ENCODE assay signal across 8 mouse cellular contexts in genomic region chr17:84187264-84187663, GRCm38 (mm10). TPM values are rescaled to one million over a fixed set of nuclear protein-coding genes. Genes with fewer than 3 reads are reported as not detected.
DNase-seq lines count a peak whose midpoint lies in the region; ATAC-seq and TF ChIP-seq lines count a peak whose summit lies in the region.
"Not testable (repeated sequence)": the region's sequence is repeated elsewhere in the genome, so short reads cannot be mapped to it uniquely, and the experiment has no call there.

No protein-coding gene starts in this region.

- under 1% methylated on average over 15 of the region's 37 CpGs for WGBS in embryonic facial prominence, embryonic 13.5 days
- 0% methylated on average over 9 of the region's 37 CpGs for WGBS in hindbrain, embryonic 12.5 days
- 0% methylated on average over 9 of the region's 37 CpGs for WGBS in kidney, postnatal 0 days
- WGBS in liver, embryonic 16.5 days (ENCODE audit: insufficient replicate concordance) = 0% methylated on average over 8 of the region's 37 CpGs
- 1% methylated on average over 14 of the region's 37 CpGs for WGBS in midbrain, embryonic 13.5 days
- 2% methylated on average over 11 of the region's 37 CpGs for WGBS in spleen, adult 2 months

- peak overlapping the region; percentile 79 for H3K9ac ChIP-seq in ES-Bruce4 (ENCODE audit: low read depth, poor library complexity, severe bottlenecking)
- H3K9ac ChIP-seq in embryonic facial prominence, embryonic 13.5 days = peak overlapping the region; percentile 99
- H3K9ac ChIP-seq in hindbrain, embryonic 12.5 days = peak overlapping the region; percentile 89
- peak overlapping the region; percentile 96 for H3K9ac ChIP-seq in kidney, postnatal 0 days (ENCODE audit: low read depth, low read length)
- peak overlapping the region; percentile 90 for H3K9ac ChIP-seq in liver, embryonic 16.5 days (ENCODE audit: low read depth, low read length)
- peak overlapping the region; percentile 79 for H3K9ac ChIP-seq in midbrain, embryonic 13.5 days (replicated peaks)

- peak overlapping the region; percentile 99 for H3K4me3 ChIP-seq in ES-Bruce4 (ENCODE audit: low read depth, low read length)
- H3K4me3 ChIP-seq in embryonic facial prominence, embryonic 13.5 days = peak overlapping the region; percentile 87
- H3K4me3 ChIP-seq in hindbrain, embryonic 12.5 days = peak overlapping the region; percentile 68
- H3K4me3 ChIP-seq in kidney, postnatal 0 days (replicated peaks; ENCODE audit: low read depth, low read length) = peak overlapping the region; percentile 88
- peak overlapping the region; percentile 82 for H3K4me3 ChIP-seq in liver, embryonic 16.5 days (ENCODE audit: low read depth, low read length)
- peak overlapping the region; percentile 65 for H3K4me3 ChIP-seq in midbrain, embryonic 13.5 days (replicated peaks)
- peak overlapping the region; percentile 95 for H3K4me3 ChIP-seq in spleen, adult 2 months (ENCODE audit: extremely low read depth, insufficient read depth, insufficient read length)

- not testable (repeated sequence) for H3K36me3 ChIP-seq in ES-Bruce4 (ENCODE audit: control insufficient read depth, insufficient read depth, low read length, poor library complexity, severe bottlenecking); liver, embryonic 16.5 days (ENCODE audit: control insufficient read depth, insufficient read depth); midbrain, embryonic 13.5 days
- peaks cover 21% of the 10 kb centered on the region for H3K36me3 ChIP-seq in embryonic facial prominence, embryonic 13.5 days
- H3K36me3 ChIP-seq in hindbrain, embryonic 12.5 days = peaks cover 12% of the 10 kb centered on the region; the same call in 1 of the 2 replicates
- peaks cover 16% of the 10 kb centered on the region for H3K36me3 ChIP-seq in kidney, postnatal 0 days (ENCODE audit: insufficient read depth, low read length)
- H3K36me3 ChIP-seq in spleen, adult 2 months (ENCODE audit: control insufficient read depth, insufficient read depth, low read length) = peaks cover 25% of the 10 kb centered on the region

- peak; percentile 1 for ATAC-seq in embryonic facial prominence, embryonic 13.5 days (ENCODE audit: insufficient number of reproducible peaks, insufficient read depth, low FRiP score, low TSS enrichment, low read depth)
- ATAC-seq in frontal cortex, adult (ENCODE audit: low TSS enrichment) = peak; percentile 11; the same call in 1 of the 2 replicates
- peak; percentile 14 for ATAC-seq in hindbrain, embryonic 12.5 days (ENCODE audit: low FRiP score)
- peak; percentile 22 for ATAC-seq in kidney, postnatal 0 days (replicated peaks; ENCODE audit: low FRiP score, low read depth)
- ATAC-seq in liver, embryonic 16.5 days (ENCODE audit: low read depth) = peak; percentile 14
- peak; percentile 5; the same call in 1 of the 2 replicates for ATAC-seq in midbrain, embryonic 13.5 days

- not testable (repeated sequence) for TF ChIP-seq CTCF in ES-Bruce4 (IDR thresholded peaks at IDR 0.05; ENCODE audit: low read depth, low read length); kidney, postnatal 0 days (IDR thresholded peaks at IDR 0.05; ENCODE audit: low read depth); spleen, adult 2 months (IDR thresholded peaks at IDR 0.05; ENCODE audit: extremely low read depth, insufficient read depth, insufficient read length, insufficient replicate concordance)

- not testable (repeated sequence) for TF ChIP-seq POLR2A in ES-Bruce4 (IDR thresholded peaks at IDR 0.05; ENCODE audit: insufficient read depth, low read length); spleen, adult 2 months (IDR thresholded peaks at IDR 0.05; ENCODE audit: low read depth, low read length)

- H3K27ac ChIP-seq in ES-Bruce4 (ENCODE audit: insufficient read depth, low read length) = peak overlapping the region; percentile 80
- H3K27ac ChIP-seq in embryonic facial prominence, embryonic 13.5 days = peak overlapping the region; percentile 99
- H3K27ac ChIP-seq in hindbrain, embryonic 12.5 days = peak overlapping the region; percentile 90
- H3K27ac ChIP-seq in kidney, postnatal 0 days = peak overlapping the region; percentile 99
- H3K27ac ChIP-seq in liver, embryonic 16.5 days (ENCODE audit: low read length) = peak overlapping the region; percentile 96
- peak overlapping the region; percentile 77 for H3K27ac ChIP-seq in midbrain, embryonic 13.5 days
- H3K27ac ChIP-seq in spleen, adult 2 months (ENCODE audit: insufficient read depth, low read length) = peak overlapping the region; percentile 99

- not testable (repeated sequence) for H3K9me3 ChIP-seq in ES-Bruce4 (replicated peaks; ENCODE audit: control insufficient read depth, insufficient read depth, low read length, poor library complexity, severe bottlenecking); embryonic facial prominence, embryonic 13.5 days; hindbrain, embryonic 12.5 days (replicated peaks); kidney, postnatal 0 days (replicated peaks; ENCODE audit: low read length); liver, embryonic 16.5 days (replicated peaks; ENCODE audit: control insufficient read depth, low read length); midbrain, embryonic 13.5 days

- H3K27me3 ChIP-seq in ES-Bruce4 (ENCODE audit: control insufficient read depth, insufficient read depth, low read length, poor library complexity, severe bottlenecking); embryonic facial prominence, embryonic 13.5 days; hindbrain, embryonic 12.5 days; kidney, postnatal 0 days (ENCODE audit: insufficient read depth, low read length); liver, embryonic 16.5 days (ENCODE audit: control insufficient read depth, insufficient read depth, low read depth, low read length); spleen, adult 2 months (ENCODE audit: control insufficient read depth, insufficient read depth, low read length): not testable (repeated sequence)
- peaks cover 12% of the 10 kb centered on the region for H3K27me3 ChIP-seq in midbrain, embryonic 13.5 days

- H3K4me1 ChIP-seq in ES-Bruce4 (ENCODE audit: control insufficient read depth, insufficient read depth, low read length); spleen, adult 2 months (ENCODE audit: control insufficient read depth, insufficient read depth, insufficient read length): not testable (repeated sequence)
- H3K4me1 ChIP-seq in embryonic facial prominence, embryonic 13.5 days = peaks cover 42% of the 10 kb centered on the region
- H3K4me1 ChIP-seq in hindbrain, embryonic 12.5 days = peaks cover 25% of the 10 kb centered on the region
- peaks cover 20% of the 10 kb centered on the region for H3K4me1 ChIP-seq in kidney, postnatal 0 days (replicated peaks; ENCODE audit: insufficient read depth, low read length)
- H3K4me1 ChIP-seq in liver, embryonic 16.5 days (ENCODE audit: control insufficient read depth, low read depth, low read length) = peaks cover 44% of the 10 kb centered on the region
- peaks cover 42% of the 10 kb centered on the region for H3K4me1 ChIP-seq in midbrain, embryonic 13.5 days (replicated peaks)

- not testable (repeated sequence) for DNase-seq in kidney, postnatal 0 days (ENCODE audit: low spot score); spleen, adult 2 months (ENCODE audit: low read depth in 1 of 2, low spot score in 2 of 2)

- not testable (repeated sequence) for TF ChIP-seq EP300 in ES-Bruce4 (IDR thresholded peaks at IDR 0.05; ENCODE audit: insufficient read depth, low read depth, low read length)

- peak overlapping the region; percentile 83 for H3K4me2 ChIP-seq in embryonic facial prominence, embryonic 13.5 days
- H3K4me2 ChIP-seq in hindbrain, embryonic 12.5 days (replicated peaks) = peak overlapping the region; percentile 82
- H3K4me2 ChIP-seq in kidney, postnatal 0 days (ENCODE audit: low read length) = peak overlapping the region; percentile 69
- H3K4me2 ChIP-seq in liver, embryonic 16.5 days (ENCODE audit: low read depth, low read length) = peak overlapping the region; percentile 97
- H3K4me2 ChIP-seq in midbrain, embryonic 13.5 days (replicated peaks) = peak overlapping the region; percentile 80

RNA-seq across cellular contexts. Expression of gene Zfp36l2, which starts 0.5 kb away (rescaled TPM):
- 38.2 and 38.4 TPM in 2 replicates for polyA plus RNA-seq in ES-Bruce4 (2011; ENCODE audit: insufficient read depth, insufficient read length, low read depth, missing spikeins)
- polyA plus RNA-seq in embryonic facial prominence, embryonic 13.5 days (2015; fragmentation: Nextera tagmentation; extraction: Ambion mirVana) = 20.8 and 21.3 TPM in 2 replicates
- 16.1 TPM in 2 replicates for polyA plus RNA-seq in hindbrain, embryonic 12.5 days (2016; fragmentation: Nextera tagmentation; extraction: Ambion mirVana)
- 18.7 and 21.3 TPM in 2 replicates for polyA plus RNA-seq in kidney, postnatal 0 days (2015; fragmentation: Nextera tagmentation; extraction: Ambion mirVana)
- 4.6 and 4.7 TPM in 2 replicates for polyA plus RNA-seq in liver, embryonic 16.5 days (2015; fragmentation: Nextera tagmentation; extraction: Ambion mirVana)
- polyA plus RNA-seq in midbrain, embryonic 13.5 days (2015; fragmentation: Nextera tagmentation; extraction: Ambion mirVana) = 3.6 and 4.4 TPM in 2 replicates
- polyA plus RNA-seq in spleen, adult 2 months (2012; rRNA removed) = 146 and 261 TPM in 2 replicates
